Mouse (Mus musculus): ENCODE measurements around the gene Mertk. TPM values are rescaled to one million over a fixed set of nuclear protein-coding genes. Genes with fewer than 3 reads are reported as not detected.
A peak's percentile ranks its signal among the peaks of the same experiment; 100 is the strongest.

The Mertk gene
- total and polyA plus RNA-seq, 2 experiments from 2014 or later, result 3.0 to 6.3 TPM

DNA sequence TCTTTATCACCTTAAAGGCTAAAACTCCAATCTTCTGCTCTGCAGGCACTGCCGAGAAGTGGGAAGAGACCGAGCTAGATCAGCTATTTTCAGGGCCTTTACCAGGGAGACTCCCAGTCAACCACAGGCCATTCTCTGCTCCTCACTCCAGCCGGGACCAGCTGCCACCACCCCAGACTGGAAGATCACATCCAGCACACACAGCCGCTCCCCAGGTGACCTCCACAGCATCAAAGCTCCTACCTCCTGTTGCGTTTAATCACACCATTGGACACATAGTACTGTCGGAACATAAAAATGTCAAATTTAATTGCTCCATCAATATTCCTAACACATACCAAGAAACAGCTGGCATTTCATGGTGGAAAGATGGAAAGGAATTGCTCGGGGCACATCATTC is 30.4 kb downstream of the Mertk start:
- H3K36me3 ChIP-seq (ENCODE audit: insufficient read depth, low read length), result no peaks in the 10 kb centered on the region
- TF ChIP-seq CTCF (IDR thresholded peaks at IDR 0.05; ENCODE audit: low read depth), result no peak
- 75% methylated on average over 7 of the region's 7 CpGs for WGBS
- no peaks in the 10 kb centered on the region for H3K27me3 ChIP-seq (ENCODE audit: insufficient read depth, low read length)
- H3K4me1 ChIP-seq (ENCODE audit: insufficient read depth, low read length), result no peaks in the 10 kb centered on the region
- no peak overlapping the region for H3K9ac ChIP-seq (replicated peaks; ENCODE audit: low read length)
- ATAC-seq (no peak), DNase-seq (ENCODE audit: low spot score) (no peak)
- H3K4me2 ChIP-seq (ENCODE audit: low read depth, low read length), result no peak overlapping the region
- H3K4me3 ChIP-seq (ENCODE audit: low read length), result no peak overlapping the region
- H3K9me3 ChIP-seq (ENCODE audit: low read length), result no peaks in the 10 kb centered on the region
- no peak overlapping the region for H3K27ac ChIP-seq

DNA sequence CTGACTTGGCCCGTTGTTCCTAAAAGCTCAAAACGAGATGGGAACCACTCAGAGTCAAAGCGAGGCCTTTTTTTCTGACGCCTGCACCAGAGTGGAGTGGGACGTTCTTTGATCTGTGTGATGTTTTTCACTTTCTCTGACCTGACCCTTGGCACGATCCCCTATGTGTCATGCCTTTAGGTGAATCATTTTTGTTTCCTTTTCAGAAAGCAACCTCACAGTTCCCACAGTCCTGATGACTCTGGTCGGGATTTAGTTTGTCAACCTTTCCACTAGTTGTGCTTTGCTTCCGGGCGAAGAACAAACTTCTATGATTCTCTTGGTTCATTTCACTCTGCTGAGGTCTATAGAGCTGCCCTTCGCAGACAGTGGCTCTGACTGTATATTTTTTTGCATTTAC is 32.8 kb downstream of the Mertk start:
- no peak overlapping the region for H3K27ac ChIP-seq
- ATAC-seq, result no peak
- no peaks in the 10 kb centered on the region for H3K27me3 ChIP-seq (ENCODE audit: insufficient read depth, low read length)
- TF ChIP-seq CTCF (IDR thresholded peaks at IDR 0.05; ENCODE audit: low read depth), result no peak
- H3K4me3 ChIP-seq (ENCODE audit: low read length), result no peak overlapping the region
- no peak for DNase-seq (ENCODE audit: low spot score)
- no peaks in the 10 kb centered on the region for H3K36me3 ChIP-seq (ENCODE audit: insufficient read depth, low read length)
- no peaks in the 10 kb centered on the region for H3K4me1 ChIP-seq (ENCODE audit: insufficient read depth, low read length)
- no peaks in the 10 kb centered on the region for H3K9me3 ChIP-seq (ENCODE audit: low read length)
- no peak overlapping the region for H3K9ac ChIP-seq (replicated peaks; ENCODE audit: low read length)
- 81% methylated on average over 10 of the region's 10 CpGs for WGBS
- no peak overlapping the region for H3K4me2 ChIP-seq (ENCODE audit: low read depth, low read length)

DNA sequence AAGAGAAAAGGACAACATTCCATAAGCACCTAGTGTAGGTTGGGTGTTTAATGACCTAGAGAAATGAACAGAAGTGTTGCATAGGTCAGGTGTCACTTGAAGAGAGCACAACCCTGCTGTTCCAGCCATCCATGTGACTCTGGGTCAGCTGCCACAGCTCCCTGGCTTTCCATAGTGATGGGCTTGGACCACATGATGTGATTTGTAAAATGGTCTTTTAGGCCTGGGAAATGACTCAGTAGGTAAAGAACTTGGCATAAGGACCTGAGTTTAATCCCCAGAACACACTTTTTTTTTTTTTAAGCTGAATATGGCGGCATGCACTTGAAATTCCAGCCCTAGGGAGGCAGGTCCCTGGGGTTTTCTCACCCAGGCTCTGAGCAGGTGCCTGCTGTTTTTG is 33.2 kb downstream of the Mertk start:
- Histone ChIP-seq H3K4me2 (ENCODE audit: low read depth, low read length) (no peak overlapping the region), H3K27ac (no peak overlapping the region), H3K4me3 (ENCODE audit: low read length) (no peak overlapping the region), H3K4me1 (ENCODE audit: insufficient read depth, low read length) (no peaks in the 10 kb centered on the region), H3K9ac (replicated peaks; ENCODE audit: low read length) (no peak overlapping the region), H3K27me3 (ENCODE audit: insufficient read depth, low read length) (no peaks in the 10 kb centered on the region), H3K9me3 (ENCODE audit: low read length) (no peaks in the 10 kb centered on the region), H3K36me3 (ENCODE audit: insufficient read depth, low read length) (no peaks in the 10 kb centered on the region)
- ATAC-seq (no peak), DNase-seq (ENCODE audit: low spot score) (no peak)
- no peak for TF ChIP-seq CTCF (IDR thresholded peaks at IDR 0.05; ENCODE audit: low read depth)
- WGBS, result 90% methylated on average over 1 of the region's 1 CpGs

DNA sequence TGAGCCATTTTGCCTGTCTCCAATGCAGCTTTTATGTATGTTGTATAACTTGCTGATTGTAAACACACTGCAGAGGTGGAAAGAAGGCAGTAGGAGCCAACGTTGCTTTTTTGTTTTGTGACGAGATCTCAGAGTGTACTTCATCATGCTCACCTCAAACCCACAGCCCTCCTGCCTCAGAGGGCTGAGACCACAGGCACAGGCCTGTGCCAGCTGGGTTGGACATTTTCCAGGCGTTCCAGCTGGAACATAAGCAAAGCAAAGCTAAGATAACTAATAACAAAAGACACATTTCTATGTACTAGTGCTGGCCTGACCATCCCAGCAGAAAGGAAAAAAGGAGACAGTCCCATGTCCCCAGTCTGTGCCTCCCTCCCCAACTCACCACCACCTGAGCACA is 36.3 kb downstream of the Mertk start:
- Histone ChIP-seq H3K4me1 (ENCODE audit: insufficient read depth, low read length) (no peaks in the 10 kb centered on the region), H3K9ac (replicated peaks; ENCODE audit: low read length) (no peak overlapping the region), H3K4me2 (ENCODE audit: low read depth, low read length) (no peak overlapping the region), H3K27me3 (ENCODE audit: insufficient read depth, low read length) (no peaks in the 10 kb centered on the region), H3K9me3 (ENCODE audit: low read length) (no peaks in the 10 kb centered on the region), H3K4me3 (ENCODE audit: low read length) (no peak overlapping the region), H3K36me3 (ENCODE audit: insufficient read depth, low read length) (no peaks in the 10 kb centered on the region), H3K27ac (no peak overlapping the region)
- DNase-seq (ENCODE audit: low spot score) (peak; percentile 13), ATAC-seq (no peak)
- no peak for TF ChIP-seq CTCF (IDR thresholded peaks at IDR 0.05; ENCODE audit: low read depth)
- 58% methylated on average over 3 of the region's 3 CpGs for WGBS

- H3K9me3 ChIP-seq (ENCODE audit: low read length), result no peaks in the 10 kb centered on the region
- no peak for TF ChIP-seq CTCF (IDR thresholded peaks at IDR 0.05; ENCODE audit: low read depth)
- no peak for DNase-seq (ENCODE audit: low spot score)
- H3K4me1 ChIP-seq (ENCODE audit: insufficient read depth, low read length), result no peaks in the 10 kb centered on the region
- H3K9ac ChIP-seq (replicated peaks; ENCODE audit: low read length), result no peak overlapping the region
- H3K4me2 ChIP-seq (ENCODE audit: low read depth, low read length), result no peak overlapping the region
- no peak overlapping the region for H3K4me3 ChIP-seq (ENCODE audit: low read length)
- no peaks in the 10 kb centered on the region for H3K36me3 ChIP-seq (ENCODE audit: insufficient read depth, low read length)
- ATAC-seq, result no peak
- 73% methylated on average over 2 of the region's 2 CpGs for WGBS
- H3K27me3 ChIP-seq (ENCODE audit: insufficient read depth, low read length), result no peaks in the 10 kb centered on the region
- no peak overlapping the region for H3K27ac ChIP-seq
Observed at GRCm38 (mm10) chr2:128737051-128737450, 38.3 kb downstream of the Mertk start.

DNA sequence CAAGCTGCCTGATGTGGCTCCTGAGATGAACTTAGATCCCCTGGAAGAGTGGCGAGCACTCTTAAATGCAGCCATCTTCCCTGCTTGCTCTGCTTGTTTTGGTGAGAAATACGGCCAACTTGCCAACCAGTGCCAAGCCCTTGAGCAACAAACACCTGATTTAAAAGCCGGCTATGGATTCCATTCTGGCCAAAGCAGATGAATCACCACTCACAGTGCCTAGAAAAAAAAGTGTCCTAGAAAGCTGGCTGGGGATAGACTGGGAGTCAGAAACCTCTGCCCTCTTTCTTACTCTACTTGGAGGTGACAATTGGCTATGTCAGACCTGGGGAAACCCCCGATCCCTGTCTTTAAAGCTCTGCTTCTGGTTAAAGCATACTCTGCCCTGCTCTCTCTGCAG is 39.0 kb downstream of the Mertk start:
- H3K4me2 ChIP-seq (ENCODE audit: low read depth, low read length), result no peak overlapping the region
- WGBS, result 76% methylated on average over 4 of the region's 4 CpGs
- no peak overlapping the region for H3K9ac ChIP-seq (replicated peaks; ENCODE audit: low read length)
- no peak for TF ChIP-seq CTCF (IDR thresholded peaks at IDR 0.05; ENCODE audit: low read depth)
- no peaks in the 10 kb centered on the region for H3K36me3 ChIP-seq (ENCODE audit: insufficient read depth, low read length)
- H3K4me1 ChIP-seq (ENCODE audit: insufficient read depth, low read length), result no peaks in the 10 kb centered on the region
- no peak for ATAC-seq
- no peak overlapping the region for H3K4me3 ChIP-seq (ENCODE audit: low read length)
- no peaks in the 10 kb centered on the region for H3K27me3 ChIP-seq (ENCODE audit: insufficient read depth, low read length)
- H3K9me3 ChIP-seq (ENCODE audit: low read length), result no peaks in the 10 kb centered on the region
- H3K27ac ChIP-seq, result no peak overlapping the region
- no peak for DNase-seq (ENCODE audit: low spot score)

DNA sequence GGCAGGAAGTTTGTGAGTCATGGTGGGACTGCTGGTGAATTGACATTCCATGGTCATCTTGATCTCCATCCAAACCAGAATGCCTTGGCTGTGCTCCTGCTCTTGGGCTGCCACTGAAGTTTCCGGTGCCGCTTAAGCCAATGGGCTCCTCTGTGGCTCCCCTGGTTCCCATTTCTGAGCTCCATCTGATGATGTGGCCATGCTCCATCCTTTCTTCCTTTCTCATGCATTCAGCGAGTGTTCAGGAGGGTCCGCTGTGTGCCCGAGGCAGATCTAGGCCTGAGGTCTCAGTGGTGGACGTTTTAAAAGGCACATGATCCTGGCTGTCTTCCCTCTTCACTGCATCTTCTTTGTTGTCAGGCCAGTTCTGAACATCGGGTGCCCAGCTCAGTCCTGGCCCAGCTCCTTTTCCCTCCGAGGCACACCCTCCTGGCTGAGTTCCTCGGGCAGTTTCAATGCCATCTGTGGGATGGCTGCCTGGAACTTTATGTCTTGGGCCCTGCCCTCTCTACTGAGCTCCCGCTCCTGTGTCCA is 40.0 kb downstream of the Mertk start:
- ATAC-seq (peak; percentile 96), DNase-seq (ENCODE audit: low spot score) (peak; percentile 81)
- H3K4me2 ChIP-seq (ENCODE audit: low read depth, low read length), result no peak overlapping the region
- 43% methylated on average over 10 of the region's 10 CpGs for WGBS
- H3K4me3 ChIP-seq (ENCODE audit: low read length), result no peak overlapping the region
- H3K9ac ChIP-seq (replicated peaks; ENCODE audit: low read length), result no peak overlapping the region
- no peaks in the 10 kb centered on the region for H3K9me3 ChIP-seq (ENCODE audit: low read length)
- no peaks in the 10 kb centered on the region for H3K4me1 ChIP-seq (ENCODE audit: insufficient read depth, low read length)
- peak overlapping the region; percentile 4; the same call in 1 of the 2 replicates for H3K27ac ChIP-seq
- H3K27me3 ChIP-seq (ENCODE audit: insufficient read depth, low read length), result no peaks in the 10 kb centered on the region
- TF ChIP-seq CTCF (IDR thresholded peaks at IDR 0.05; ENCODE audit: low read depth), result no peak
- no peaks in the 10 kb centered on the region for H3K36me3 ChIP-seq (ENCODE audit: insufficient read depth, low read length)
